Mouse (Mus musculus) heart, embryonic 15.5 days (tissue): ENCODE measurements around the gene Tango2. TPM values are rescaled to one million over a fixed set of nuclear protein-coding genes. Genes with fewer than 3 reads are reported as not detected.
A peak's percentile ranks its signal among the peaks of the same experiment; 100 is the strongest.

Source experiments
- ATAC-seq: fragments of 200-750 bp; cut with Nextera tagmentation; replicated peaks from 2 replicates; pipeline ENCODE4 v1.8.0; 2017; ENCODE audit warnings: low read depth, moderate TSS enrichment; ENCODE audit not compliant: insufficient number of reproducible peaks, insufficient read depth, low FRiP score
- H3K27ac ChIP-seq: fragments of 300-500 bp; sonication (generic); 2 replicates; pipeline ENCODE4 v1.5.1; 2015; ENCODE audit warnings: mild to moderate bottlenecking, inconsistent platforms
- H3K27me3 ChIP-seq: fragments of 300-500 bp; sonication (generic); 2 replicates; pipeline ENCODE4 v1.6.1; 2015; ENCODE audit warnings: inconsistent platforms
- H3K36me3 ChIP-seq: fragments of 300-500 bp; sonication (generic); 2 replicates; pipeline ENCODE4 v1.6.1; 2015; ENCODE audit warnings: mild to moderate bottlenecking, inconsistent platforms
- H3K4me1 ChIP-seq: fragments of 300-500 bp; sonication (generic); replicated peaks from 2 replicates; pipeline ENCODE4 v1.6.1; 2015; ENCODE audit warnings: inconsistent platforms
- H3K4me2 ChIP-seq: fragments of 300-500 bp; sonication (generic); 2 replicates; pipeline ENCODE4 v1.6.1; 2015; ENCODE audit warnings: inconsistent platforms, mild to moderate bottlenecking, moderate library complexity
- H3K4me3 ChIP-seq: fragments of 300-500 bp; sonication (generic); 2 replicates; pipeline ENCODE4 v1.5.1; 2015; ENCODE audit warnings: mild to moderate bottlenecking, inconsistent platforms
- H3K9ac ChIP-seq: fragments of 300-500 bp; sonication (generic); 2 replicates; pipeline ENCODE4 v1.6.1; 2015; ENCODE audit warnings: mild to moderate bottlenecking, inconsistent platforms
- H3K9me3 ChIP-seq: fragments of 300-500 bp; sonication (generic); replicated peaks from 2 replicates; pipeline ENCODE4 v1.6.1; 2016; ENCODE audit warnings: inconsistent platforms
- WGBS: fragments of 180-500 bp; shearing (Covaris S2); methylation state at CpG from one replicate; pipeline ENCODE4 v1.1.7; 2015; ENCODE audit warnings: mixed read lengths; 5-methylcytosine and 5-hydroxymethylcytosine counted together
- polyA plus RNA-seq: library from polyadenylated mRNA; unstranded; fragments of >200 nt; fragmentation: Nextera tagmentation; extraction: Ambion mirVana; gene quantifications from 2 replicates; pipeline ENCODE4 v1.2.1, GENCODE M21; 2015

The Tango2 gene
- polyA plus RNA-seq, 1 experiment from 2014 or later, result 61.4 TPM

- Histone ChIP-seq H3K36me3 (no peaks in the 10 kb centered on the region), H3K27me3 (no peaks in the 10 kb centered on the region), H3K4me3 (no peak overlapping the region), H3K4me1 (peaks cover 44% of the 10 kb centered on the region), H3K4me2 (no peak overlapping the region), H3K9me3 (no peaks in the 10 kb centered on the region), H3K9ac (no peak overlapping the region), H3K27ac (no peak overlapping the region)
- ATAC-seq, result no peak
- WGBS, result 61% methylated on average over 6 of the region's 6 CpGs
Observed at GRCm38 (mm10) chr16:18381621-18382258, 33.8 kb upstream of the Tango2 start.

- WGBS, result 59% methylated on average over 6 of the region's 6 CpGs
- H3K4me2 ChIP-seq, result no peak overlapping the region
- no peak overlapping the region for H3K27ac ChIP-seq
- H3K9me3 ChIP-seq, result no peaks in the 10 kb centered on the region
- no peak overlapping the region for H3K9ac ChIP-seq
- H3K4me3 ChIP-seq, result no peak overlapping the region
- H3K36me3 ChIP-seq, result no peaks in the 10 kb centered on the region
- peaks cover 45% of the 10 kb centered on the region for H3K4me1 ChIP-seq
- H3K27me3 ChIP-seq, result no peaks in the 10 kb centered on the region
- no peak for ATAC-seq
Observed at GRCm38 (mm10) chr16:18380495-18381063, 32.7 kb upstream of the Tango2 start.

GRCm38 (mm10) chr16:18379338-18380001, 31.6 kb upstream of the Tango2 start:
- Histone ChIP-seq H3K4me2 (no peak overlapping the region), H3K27me3 (no peaks in the 10 kb centered on the region), H3K4me3 (no peak overlapping the region), H3K9me3 (no peaks in the 10 kb centered on the region), H3K27ac (no peak overlapping the region), H3K9ac (no peak overlapping the region), H3K36me3 (no peaks in the 10 kb centered on the region), H3K4me1 (peaks cover 45% of the 10 kb centered on the region)
- 62% methylated on average over 8 of the region's 8 CpGs for WGBS
- ATAC-seq, result no peak

- 43% methylated on average over 1 of the region's 1 CpGs for WGBS
- Histone ChIP-seq H3K9me3 (no peaks in the 10 kb centered on the region), H3K4me2 (no peak overlapping the region), H3K4me1 (peaks cover 36% of the 10 kb centered on the region), H3K4me3 (no peak overlapping the region), H3K27ac (no peak overlapping the region), H3K27me3 (no peaks in the 10 kb centered on the region), H3K9ac (no peak overlapping the region), H3K36me3 (no peaks in the 10 kb centered on the region)
- no peak for ATAC-seq
Observed at GRCm38 (mm10) chr16:18378489-18378888, 30.6 kb upstream of the Tango2 start.

GRCm38 (mm10) chr16:18377203-18377602, 29.3 kb upstream of the Tango2 start:
- H3K4me1 ChIP-seq, result peaks cover 28% of the 10 kb centered on the region
- H3K9ac ChIP-seq, result no peak overlapping the region
- 18% methylated on average over 3 of the region's 3 CpGs for WGBS
- H3K27me3 ChIP-seq, result no peaks in the 10 kb centered on the region
- H3K4me3 ChIP-seq, result no peak overlapping the region
- H3K27ac ChIP-seq, result no peak overlapping the region; the same call in 1 of the 2 replicates
- 0 out of 2 replicates have a peak, but pooled peaks have one; percentile 12 for ATAC-seq
- no peaks in the 10 kb centered on the region for H3K36me3 ChIP-seq
- H3K9me3 ChIP-seq, result no peaks in the 10 kb centered on the region
- no peak overlapping the region for H3K4me2 ChIP-seq

- no peak overlapping the region for H3K4me2 ChIP-seq
- no peak overlapping the region for H3K9ac ChIP-seq
- no peaks in the 10 kb centered on the region for H3K36me3 ChIP-seq
- H3K4me1 ChIP-seq, result peaks cover 28% of the 10 kb centered on the region
- no peaks in the 10 kb centered on the region for H3K27me3 ChIP-seq
- ATAC-seq, result no peak
- H3K27ac ChIP-seq, result no peak overlapping the region
- no peaks in the 10 kb centered on the region for H3K9me3 ChIP-seq
- H3K4me3 ChIP-seq, result no peak overlapping the region
- 62% methylated on average over 7 of the region's 7 CpGs for WGBS
Observed at GRCm38 (mm10) chr16:18376297-18376954, 28.5 kb upstream of the Tango2 start.

- WGBS, result 89% methylated on average over 4 of the region's 4 CpGs
- Histone ChIP-seq H3K9me3 (no peaks in the 10 kb centered on the region), H3K4me3 (no peak overlapping the region), H3K36me3 (no peaks in the 10 kb centered on the region), H3K27ac (no peak overlapping the region), H3K4me2 (no peak overlapping the region), H3K9ac (no peak overlapping the region), H3K27me3 (no peaks in the 10 kb centered on the region), H3K4me1 (peaks cover 10% of the 10 kb centered on the region; the same call in 1 of the 2 replicates)
- ATAC-seq, result no peak
Observed at GRCm38 (mm10) chr16:18373632-18374031, 25.7 kb upstream of the Tango2 start.

GRCm38 (mm10) chr16:18370197-18370596, 22.3 kb upstream of the Tango2 start:
- no peaks in the 10 kb centered on the region for H3K4me1 ChIP-seq
- H3K27me3 ChIP-seq, result no peaks in the 10 kb centered on the region
- H3K4me2 ChIP-seq, result no peak overlapping the region
- H3K4me3 ChIP-seq, result no peak overlapping the region
- ATAC-seq, result no peak
- H3K9ac ChIP-seq, result no peak overlapping the region
- no peaks in the 10 kb centered on the region for H3K36me3 ChIP-seq
- WGBS, result 65% methylated on average over 3 of the region's 3 CpGs
- H3K9me3 ChIP-seq, result no peaks in the 10 kb centered on the region
- no peak overlapping the region for H3K27ac ChIP-seq

- no peak overlapping the region for H3K4me2 ChIP-seq
- H3K4me1 ChIP-seq, result no peaks in the 10 kb centered on the region
- H3K9me3 ChIP-seq, result no peaks in the 10 kb centered on the region
- no peaks in the 10 kb centered on the region for H3K36me3 ChIP-seq
- no peak overlapping the region for H3K27ac ChIP-seq
- ATAC-seq, result no peak
- H3K4me3 ChIP-seq, result no peak overlapping the region
- no peak overlapping the region for H3K9ac ChIP-seq
- WGBS, result 84% methylated on average over 4 of the region's 4 CpGs
- H3K27me3 ChIP-seq, result no peaks in the 10 kb centered on the region
Observed at GRCm38 (mm10) chr16:18366849-18367248, 18.9 kb upstream of the Tango2 start.

- H3K9me3 ChIP-seq, result no peaks in the 10 kb centered on the region
- no peak overlapping the region for H3K4me2 ChIP-seq
- no peak overlapping the region for H3K9ac ChIP-seq
- no peaks in the 10 kb centered on the region for H3K27me3 ChIP-seq
- H3K27ac ChIP-seq, result no peak overlapping the region
- no peaks in the 10 kb centered on the region for H3K4me1 ChIP-seq
- H3K4me3 ChIP-seq, result no peak overlapping the region
- H3K36me3 ChIP-seq, result no peaks in the 10 kb centered on the region
- WGBS, result 69% methylated on average over 8 of the region's 8 CpGs
- no peak for ATAC-seq
Observed at GRCm38 (mm10) chr16:18362948-18363347, 15.0 kb upstream of the Tango2 start.

- 74% methylated on average over 6 of the region's 6 CpGs for WGBS
- Histone ChIP-seq H3K4me3 (no peak overlapping the region), H3K4me1 (no peaks in the 10 kb centered on the region), H3K9me3 (no peaks in the 10 kb centered on the region), H3K27me3 (no peaks in the 10 kb centered on the region), H3K36me3 (no peaks in the 10 kb centered on the region), H3K27ac (no peak overlapping the region), H3K9ac (no peak overlapping the region), H3K4me2 (no peak overlapping the region)
- 0 out of 2 replicates have a peak, but pooled peaks have one; percentile 4 for ATAC-seq
Observed at GRCm38 (mm10) chr16:18360151-18360805, 12.4 kb upstream of the Tango2 start.
